Mouse (Mus musculus) heart, embryonic 15.5 days (tissue): Measurements from ENCODE around the gene Erc2. TPM values are rescaled to one million over a fixed set of nuclear protein-coding genes. Genes with fewer than 3 reads are reported as not detected.

Experiments used
- ATAC-seq: fragments of 200-750 bp; cut with Nextera tagmentation; replicated peaks from 2 replicates; pipeline ENCODE4 v1.8.0; 2017; ENCODE audit warnings: low read depth, moderate TSS enrichment; ENCODE audit not compliant: insufficient number of reproducible peaks, insufficient read depth, low FRiP score
- H3K27ac ChIP-seq: fragments of 300-500 bp; sonication (generic); 2 replicates; pipeline ENCODE4 v1.5.1; 2015; ENCODE audit warnings: mild to moderate bottlenecking, inconsistent platforms
- H3K27me3 ChIP-seq: fragments of 300-500 bp; sonication (generic); 2 replicates; pipeline ENCODE4 v1.6.1; 2015; ENCODE audit warnings: inconsistent platforms
- H3K36me3 ChIP-seq: fragments of 300-500 bp; sonication (generic); 2 replicates; pipeline ENCODE4 v1.6.1; 2015; ENCODE audit warnings: mild to moderate bottlenecking, inconsistent platforms
- H3K4me1 ChIP-seq: fragments of 300-500 bp; sonication (generic); replicated peaks from 2 replicates; pipeline ENCODE4 v1.6.1; 2015; ENCODE audit warnings: inconsistent platforms
- H3K4me2 ChIP-seq: fragments of 300-500 bp; sonication (generic); 2 replicates; pipeline ENCODE4 v1.6.1; 2015; ENCODE audit warnings: inconsistent platforms, mild to moderate bottlenecking, moderate library complexity
- H3K4me3 ChIP-seq: fragments of 300-500 bp; sonication (generic); 2 replicates; pipeline ENCODE4 v1.5.1; 2015; ENCODE audit warnings: mild to moderate bottlenecking, inconsistent platforms
- H3K9ac ChIP-seq: fragments of 300-500 bp; sonication (generic); 2 replicates; pipeline ENCODE4 v1.6.1; 2015; ENCODE audit warnings: mild to moderate bottlenecking, inconsistent platforms
- H3K9me3 ChIP-seq: fragments of 300-500 bp; sonication (generic); replicated peaks from 2 replicates; pipeline ENCODE4 v1.6.1; 2016; ENCODE audit warnings: inconsistent platforms
- WGBS: fragments of 180-500 bp; shearing (Covaris S2); methylation state at CpG from one replicate; pipeline ENCODE4 v1.1.7; 2015; ENCODE audit warnings: mixed read lengths; 5-methylcytosine and 5-hydroxymethylcytosine counted together
- polyA plus RNA-seq: library from polyadenylated mRNA; unstranded; fragments of >200 nt; fragmentation: Nextera tagmentation; extraction: Ambion mirVana; gene quantifications from 2 replicates; pipeline ENCODE4 v1.2.1, GENCODE M21; 2015

The Erc2 gene
- polyA plus RNA-seq, 1 experiment from 2014 or later = 2.2 TPM

GRCm38 (mm10) chr14:27628701-27629100 lies 6.5 kb downstream of the Erc2 start:
- WGBS = 54% methylated on average over 10 of the region's 10 CpGs

GRCm38 (mm10) chr14:27629369-27630012 lies 7.3 kb downstream of the Erc2 start:
- 80% methylated on average over 5 of the region's 5 CpGs for WGBS
- no peak for ATAC-seq

More at GRCm38 (mm10) chr14:27628701-27629100, 6.5 kb downstream of the Erc2 start:
- Histone ChIP-seq H3K36me3 (no peaks in the 10 kb centered on the region), H3K27ac (no peak overlapping the region), H3K4me2 (no peak overlapping the region), H3K9ac (no peak overlapping the region), H3K27me3 (peaks cover under 1% of the 10 kb centered on the region; the same call in 1 of the 2 replicates), H3K4me1 (no peaks in the 10 kb centered on the region), H3K9me3 (no peaks in the 10 kb centered on the region), H3K4me3 (no peak overlapping the region)
- no peak for ATAC-seq

GRCm38 (mm10) chr14:27630973-27631640 lies 8.9 kb downstream of the Erc2 start:
- no peaks in the 10 kb centered on the region for H3K4me1 ChIP-seq
- WGBS = 71% methylated on average over 9 of the region's 9 CpGs
- no peak overlapping the region for H3K9ac ChIP-seq
- H3K27me3 ChIP-seq = no peaks in the 10 kb centered on the region
- no peak overlapping the region for H3K4me2 ChIP-seq
- no peak for ATAC-seq
- no peaks in the 10 kb centered on the region for H3K9me3 ChIP-seq
- no peak overlapping the region for H3K27ac ChIP-seq
- H3K36me3 ChIP-seq = no peaks in the 10 kb centered on the region
- H3K4me3 ChIP-seq = no peak overlapping the region

More at GRCm38 (mm10) chr14:27629369-27630012, 7.3 kb downstream of the Erc2 start:
- Histone ChIP-seq H3K9me3 (no peaks in the 10 kb centered on the region), H3K4me1 (no peaks in the 10 kb centered on the region), H3K36me3 (no peaks in the 10 kb centered on the region), H3K27ac (no peak overlapping the region), H3K4me2 (no peak overlapping the region), H3K27me3 (no peaks in the 10 kb centered on the region), H3K9ac (no peak overlapping the region), H3K4me3 (no peak overlapping the region)

- Histone ChIP-seq H3K9me3 (no peaks in the 10 kb centered on the region), H3K9ac (no peak overlapping the region), H3K4me2 (no peak overlapping the region), H3K4me1 (no peaks in the 10 kb centered on the region), H3K27ac (no peak overlapping the region), H3K36me3 (no peaks in the 10 kb centered on the region), H3K4me3 (no peak overlapping the region), H3K27me3 (no peaks in the 10 kb centered on the region)
- 64% methylated on average over 6 of the region's 6 CpGs for WGBS
- ATAC-seq = no peak
Observed at GRCm38 (mm10) chr14:27634761-27635160, 12.5 kb downstream of the Erc2 start.

GRCm38 (mm10) chr14:27636556-27636955 lies 14.3 kb downstream of the Erc2 start:
- H3K36me3 ChIP-seq = no peaks in the 10 kb centered on the region
- H3K4me3 ChIP-seq = no peak overlapping the region
- ATAC-seq = no peak
- H3K4me2 ChIP-seq = no peak overlapping the region
- 82% methylated on average over 2 of the region's 2 CpGs for WGBS
- H3K27ac ChIP-seq = no peak overlapping the region
- H3K9ac ChIP-seq = no peak overlapping the region
- H3K4me1 ChIP-seq = no peaks in the 10 kb centered on the region
- H3K9me3 ChIP-seq = no peaks in the 10 kb centered on the region
- H3K27me3 ChIP-seq = no peaks in the 10 kb centered on the region

- no peak for ATAC-seq
- 72% methylated on average over 3 of the region's 3 CpGs for WGBS
- no peaks in the 10 kb centered on the region for H3K36me3 ChIP-seq
- no peak overlapping the region for H3K4me3 ChIP-seq
- no peaks in the 10 kb centered on the region for H3K27me3 ChIP-seq
- no peak overlapping the region for H3K4me2 ChIP-seq
- no peaks in the 10 kb centered on the region for H3K9me3 ChIP-seq
- no peak overlapping the region for H3K27ac ChIP-seq
- H3K9ac ChIP-seq = no peak overlapping the region
- H3K4me1 ChIP-seq = no peaks in the 10 kb centered on the region
Observed at GRCm38 (mm10) chr14:27641382-27641781, 19.2 kb downstream of the Erc2 start.

- ATAC-seq = no peak
- no peaks in the 10 kb centered on the region for H3K27me3 ChIP-seq
- H3K4me3 ChIP-seq = no peak overlapping the region
- H3K9ac ChIP-seq = no peak overlapping the region
- 60% methylated on average over 2 of the region's 2 CpGs for WGBS
- H3K36me3 ChIP-seq = no peaks in the 10 kb centered on the region
- no peak overlapping the region for H3K27ac ChIP-seq
- no peak overlapping the region for H3K4me2 ChIP-seq
- no peaks in the 10 kb centered on the region for H3K4me1 ChIP-seq
- no peaks in the 10 kb centered on the region for H3K9me3 ChIP-seq
Observed at GRCm38 (mm10) chr14:27642981-27643380, 20.8 kb downstream of the Erc2 start.

- Histone ChIP-seq H3K9ac (no peak overlapping the region), H3K27ac (no peak overlapping the region), H3K27me3 (no peaks in the 10 kb centered on the region), H3K4me2 (no peak overlapping the region), H3K4me1 (no peaks in the 10 kb centered on the region), H3K36me3 (no peaks in the 10 kb centered on the region), H3K4me3 (no peak overlapping the region), H3K9me3 (no peaks in the 10 kb centered on the region)
- 13% methylated on average over 11 of the region's 11 CpGs for WGBS
- no peak for ATAC-seq
Observed at GRCm38 (mm10) chr14:27654670-27655069, 32.4 kb downstream of the Erc2 start.

GRCm38 (mm10) chr14:27658616-27659015 lies 36.4 kb downstream of the Erc2 start:
- Histone ChIP-seq H3K4me2 (no peak overlapping the region), H3K4me1 (0 out of 2 replicates have a peak, but pooled peaks cover 3% of the 10 kb centered on the region), H3K27me3 (no peaks in the 10 kb centered on the region), H3K27ac (no peak overlapping the region), H3K4me3 (no peak overlapping the region), H3K36me3 (no peaks in the 10 kb centered on the region), H3K9me3 (no peaks in the 10 kb centered on the region), H3K9ac (no peak overlapping the region)
- ATAC-seq = no peak
- WGBS = 52% methylated on average over 3 of the region's 3 CpGs

- no peaks in the 10 kb centered on the region for H3K27me3 ChIP-seq
- no peak overlapping the region for H3K27ac ChIP-seq
- no peak for ATAC-seq
- WGBS = 29% methylated on average over 4 of the region's 4 CpGs
- H3K36me3 ChIP-seq = no peaks in the 10 kb centered on the region
- no peaks in the 10 kb centered on the region for H3K9me3 ChIP-seq
- 0 out of 2 replicates have a peak, but pooled peaks cover 3% of the 10 kb centered on the region for H3K4me1 ChIP-seq
- H3K4me3 ChIP-seq = no peak overlapping the region
- no peak overlapping the region for H3K9ac ChIP-seq
- no peak overlapping the region for H3K4me2 ChIP-seq
Observed at GRCm38 (mm10) chr14:27661466-27661865, 39.2 kb downstream of the Erc2 start.

- Histone ChIP-seq H3K4me2 (no peak overlapping the region), H3K27ac (no peak overlapping the region), H3K4me3 (no peak overlapping the region), H3K9me3 (no peaks in the 10 kb centered on the region), H3K4me1 (0 out of 2 replicates have a peak, but pooled peaks cover 3% of the 10 kb centered on the region), H3K36me3 (no peaks in the 10 kb centered on the region), H3K27me3 (no peaks in the 10 kb centered on the region), H3K9ac (no peak overlapping the region)
- ATAC-seq = no peak
Observed at GRCm38 (mm10) chr14:27662251-27662650, 40.0 kb downstream of the Erc2 start.
